Mouse (Mus musculus): Measurements from ENCODE around the gene Syt8. TPM values are rescaled to one million over a fixed set of nuclear protein-coding genes. Genes with fewer than 3 reads are reported as not detected.

Syt8 gene
- not detected for total RNA-seq (2023)

DNA sequence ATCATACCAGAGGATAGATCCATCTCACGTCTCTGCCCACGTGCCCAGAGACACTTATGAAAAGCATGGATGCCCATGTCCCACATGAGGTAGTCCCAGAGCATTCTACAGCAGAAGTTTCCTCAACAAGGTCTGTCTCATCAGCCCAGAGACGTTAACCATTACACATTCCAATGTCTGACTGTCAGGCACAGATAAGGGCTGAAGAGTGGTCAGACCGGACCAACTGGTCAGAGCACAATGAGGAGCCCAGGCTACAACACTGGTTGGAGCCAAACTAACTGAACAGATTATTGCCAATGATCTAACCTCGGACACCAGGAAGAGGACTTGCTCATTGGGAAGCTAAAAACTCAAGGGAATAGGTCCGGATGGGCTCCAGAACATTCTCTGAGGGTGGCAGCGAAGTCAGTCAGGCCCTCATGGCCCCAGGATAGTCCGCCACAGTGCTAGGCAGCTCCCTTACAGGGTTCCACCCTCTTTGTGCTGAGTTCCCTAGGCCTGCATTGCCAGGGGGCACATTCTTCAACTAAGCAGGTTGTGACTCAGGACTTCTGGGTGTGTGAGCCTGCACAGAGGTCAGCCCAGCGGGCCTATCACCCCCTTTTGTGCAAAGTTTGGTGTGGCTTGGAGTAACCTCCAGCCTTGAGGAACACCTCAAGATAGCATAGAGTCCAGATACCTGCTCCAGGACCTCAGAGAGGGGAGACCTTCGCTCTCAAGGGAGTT, at the start of gene Syt8:
Gene Syt8, plus strand, starts transcription at position 714 of the 729 bp plus-strand sequence.

DNA sequence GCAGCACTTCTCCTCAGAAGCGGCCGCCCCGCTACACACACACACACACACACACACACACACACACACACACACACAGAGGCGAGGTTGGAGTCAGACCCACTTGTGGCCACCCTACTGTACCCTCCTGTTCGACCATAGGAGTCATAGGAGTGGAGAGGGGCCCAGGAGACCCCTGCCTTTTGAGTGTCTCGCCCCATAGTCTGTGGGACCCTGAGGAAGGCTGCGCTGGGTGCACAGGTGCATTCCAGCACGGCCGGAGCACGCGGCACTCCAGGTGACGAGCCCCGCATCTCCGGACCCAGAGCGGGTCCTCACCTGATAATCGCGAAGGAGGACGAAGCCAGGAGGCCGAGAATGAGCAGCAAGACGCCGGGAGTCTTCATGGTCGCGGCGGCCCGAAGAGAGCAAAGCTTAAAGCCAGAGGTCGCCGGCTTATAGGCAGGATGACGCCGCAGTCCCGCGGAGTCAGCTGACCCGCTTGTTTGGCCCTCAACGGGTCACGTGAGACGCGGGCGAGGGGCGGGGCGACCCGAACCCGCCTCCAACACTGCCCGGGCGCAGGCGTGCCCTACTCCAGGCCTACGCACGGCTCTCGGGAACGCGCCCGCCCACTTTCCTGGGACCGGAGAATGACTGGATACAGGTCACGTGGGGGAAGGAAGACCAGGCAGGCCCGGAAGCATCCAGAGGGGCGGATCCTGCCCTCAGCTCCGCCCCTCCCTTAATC, 47.1 kb upstream of the Syt8 start, which contains the start of gene Ctsd:
Gene Ctsd, minus strand, starts transcription at position 620 of the 730 bp plus-strand sequence.

DNA sequence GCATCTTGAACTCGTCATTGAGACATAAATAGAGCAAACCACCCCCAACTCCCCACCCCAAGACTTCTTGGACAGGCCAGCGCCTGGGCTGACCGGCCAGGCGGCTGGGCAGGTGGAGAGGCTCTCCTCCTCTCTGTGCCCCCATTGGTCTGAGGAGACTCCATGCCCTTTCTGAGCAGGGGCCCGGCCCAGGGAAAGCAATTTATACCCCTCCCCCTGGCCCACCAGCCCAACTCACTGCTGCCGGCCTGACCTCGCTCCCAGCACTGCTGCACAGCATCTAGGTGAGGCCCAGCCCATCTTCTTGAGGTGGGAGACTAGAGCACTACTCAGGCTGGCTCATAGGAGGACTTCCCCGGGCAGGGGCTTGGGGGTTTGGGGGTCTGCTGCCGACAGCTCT, 6.9 kb downstream of the Syt8 start, which contains the start of gene Tnni2:
Gene Tnni2, plus strand, starts transcription at position 224 of the 400 bp plus-strand sequence.

DNA sequence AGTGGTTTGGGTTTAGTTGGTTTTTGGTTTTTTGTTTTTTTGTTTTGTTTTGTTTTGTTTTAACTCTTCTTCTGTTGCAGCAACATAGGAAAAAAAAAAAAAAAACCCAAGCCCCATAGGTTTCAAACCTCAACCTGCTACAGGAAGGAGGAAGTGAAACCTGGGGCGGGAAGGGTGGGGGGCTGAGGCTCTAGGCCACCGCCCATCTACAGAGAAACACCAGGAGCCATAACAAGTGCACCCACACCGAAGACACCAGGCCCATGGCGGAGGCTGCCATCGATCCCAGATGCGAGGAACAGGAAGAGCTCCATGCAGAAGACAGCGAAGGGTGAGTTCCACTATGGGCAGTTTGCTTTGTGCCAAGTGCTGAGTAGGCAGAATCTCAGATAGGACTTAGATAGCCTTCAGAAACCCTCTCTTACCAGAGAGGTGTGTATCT, 26.0 kb downstream of the Syt8 start, which contains the start of gene Lsp1:
Gene Lsp1, plus strand, starts transcription at position 174 of the 442 bp plus-strand sequence.

Other genes with a start within 250 kb of the Syt8 start
- gene Gm10153, start 244.5 kb upstream of the Syt8 start, total RNA-seq (2023): not detected
- gene Krtap5-3, start 233.5 kb upstream of the Syt8 start, total RNA-seq (2023): not detected
- gene Gm7579, start 223.0 kb upstream of the Syt8 start, total RNA-seq (2023): not detected
- not detected for gene Krtap5-5, start 204.9 kb upstream of the Syt8 start, total RNA-seq (2023)
- gene Gm40460, start 193.8 kb upstream of the Syt8 start, total RNA-seq (2023): not detected
- not detected for gene Gm2431, start 176.5 kb upstream of the Syt8 start, total RNA-seq (2023)
- not detected for gene Gm4559, start 160.5 kb upstream of the Syt8 start, total RNA-seq (2023)
- not detected for gene Krtap5-1, start 137.7 kb upstream of the Syt8 start, total RNA-seq (2023)
- not detected for gene Krtap5-4, start 131.3 kb upstream of the Syt8 start, total RNA-seq (2023)
- gene Ifitm10, start 61.1 kb upstream of the Syt8 start, total RNA-seq (2023): 10 to 100 TPM; 17.0 to 21.9 TPM
- 10 to 100 TPM in 1 of 2 experiments, 1 to 10 TPM in 1; 2.6 to 11.5 TPM for gene Gm49369, start 52.2 kb upstream of the Syt8 start, total RNA-seq (2023)
- gene Ctsd, start 46.8 kb upstream of the Syt8 start, total RNA-seq (2023): 100 to 1,000 TPM; 244 to 275 TPM
- gene Tnni2, start 7.0 kb downstream of the Syt8 start, total RNA-seq (2023): not detected
- 100 to 1,000 TPM; 658 to 692 TPM for gene Lsp1, start 26.0 kb downstream of the Syt8 start, total RNA-seq (2023)
- 10 to 100 TPM; 27.2 to 28.5 TPM for gene Tnnt3, start 64.0 kb downstream of the Syt8 start, total RNA-seq (2023)
- 10 to 100 TPM; 13.4 to 14.1 TPM for gene Mrpl23, start 97.8 kb downstream of the Syt8 start, total RNA-seq (2023)
- 1 to 10 TPM in 1 of 2 experiments, under 1 TPM in 1; 0.38 to 1.2 TPM for gene Igf2, start 232.0 kb downstream of the Syt8 start, total RNA-seq (2023)
- not detected for gene Gm49394, start 235.1 kb downstream of the Syt8 start, total RNA-seq (2023)